Mouse (Mus musculus) liver, embryonic 13.5 days (tissue): ENCODE data around the gene Agbl2. TPM values are rescaled to one million over a fixed set of nuclear protein-coding genes. Genes with fewer than 3 reads are reported as not detected.

Experiments
- ATAC-seq: fragments of 200-750 bp; cut with Nextera tagmentation; 2 replicates; pipeline ENCODE4 v1.8.0; 2017; ENCODE audit warnings: low read depth, mild to moderate bottlenecking, moderate number of reproducible peaks, moderate library complexity
- DNase-seq: peaks from one replicate; pipeline ENCODE4 v3.0.0; 2022
- H3K27ac ChIP-seq: fragments of 300-500 bp; sonication (generic); 2 replicates; pipeline ENCODE4 v1.5.1; 2015; ENCODE audit warnings: moderate library complexity, mild to moderate bottlenecking, inconsistent platforms
- H3K27me3 ChIP-seq: fragments of 300-500 bp; sonication (generic); 2 replicates; pipeline ENCODE4 v1.6.1; 2015; ENCODE audit warnings: mild to moderate bottlenecking, inconsistent platforms
- H3K36me3 ChIP-seq: fragments of 300-500 bp; sonication (generic); 2 replicates; pipeline ENCODE4 v1.6.1; 2015; ENCODE audit warnings: mild to moderate bottlenecking, inconsistent platforms
- H3K4me1 ChIP-seq: fragments of 300-500 bp; sonication (generic); replicated peaks from 2 replicates; pipeline ENCODE4 v1.6.1; 2015; ENCODE audit warnings: inconsistent platforms
- H3K4me2 ChIP-seq: fragments of 300-500 bp; sonication (generic); 2 replicates; pipeline ENCODE4 v1.6.1; 2015; ENCODE audit warnings: inconsistent platforms, mild to moderate bottlenecking, moderate library complexity
- H3K4me3 ChIP-seq: fragments of 300-500 bp; sonication (generic); replicated peaks from 2 replicates; pipeline ENCODE4 v1.5.1; 2015; ENCODE audit warnings: mild to moderate bottlenecking, inconsistent platforms
- H3K9ac ChIP-seq: fragments of 300-500 bp; sonication (generic); 2 replicates; pipeline ENCODE4 v1.6.1; 2015; ENCODE audit warnings: mild to moderate bottlenecking, inconsistent platforms
- H3K9me3 ChIP-seq: fragments of 300-500 bp; sonication (generic); replicated peaks from 2 replicates; pipeline ENCODE4 v1.6.1; 2016; ENCODE audit warnings: inconsistent platforms
- whole genome bisulfite sequencing: fragments of 180-500 bp; shearing (Covaris S2); methylation state at CpG from one replicate; pipeline ENCODE4 v1.1.7; 2015; ENCODE audit not compliant: insufficient replicate concordance; 5-methylcytosine and 5-hydroxymethylcytosine counted together
- polyA plus RNA-seq: library from polyadenylated mRNA; unstranded; fragments of >200 nt; fragmentation: Nextera tagmentation; extraction: Ambion mirVana; gene quantifications from 2 replicates; pipeline ENCODE4 v1.2.1, GENCODE M21; 2015

The Agbl2 gene
- polyA plus RNA-seq, result 0.03 and 0.06 TPM in 2 replicates

DNA sequence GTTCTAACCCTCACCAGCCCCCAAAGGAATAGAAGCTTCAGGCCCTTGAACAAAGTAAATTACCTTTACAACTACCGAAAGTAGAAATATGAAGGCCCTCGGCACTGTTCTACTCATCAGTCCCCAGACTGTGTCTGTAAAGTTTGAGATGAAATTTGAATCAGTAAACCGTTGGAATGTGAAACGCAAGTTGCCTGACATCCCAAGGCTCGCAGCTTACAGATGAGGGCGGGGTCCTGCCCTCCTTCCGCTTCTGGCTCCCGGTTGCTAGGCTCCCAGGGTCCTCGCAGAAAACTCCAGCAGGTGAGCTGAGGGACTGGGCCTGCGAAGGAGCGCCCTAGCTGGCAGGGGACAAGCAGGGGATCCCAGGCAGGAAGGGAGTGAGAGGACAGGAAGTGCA lies at the start of gene Agbl2:
TSS of gene Agbl2 (plus strand) at position 270 of the 400 bp plus-strand sequence.
- Histone ChIP-seq H3K27me3 (peaks cover 29% of the 10 kb centered on the region), H3K4me2 (peak within 1 kb of the TSS; percentile 60), H3K4me1 (peaks cover 12% of the 10 kb centered on the region), H3K9ac (no peak within 1 kb of the TSS), H3K4me3 (peak within 1 kb of the TSS; percentile 48), H3K36me3 (peaks cover 38% of the 10 kb centered on the region), H3K27ac (no peak within 1 kb of the TSS), H3K9me3 (no peaks in the 10 kb centered on the region)
- ATAC-seq, result peak; percentile 26; the same call in 1 of the 2 replicates
- DNase-seq, result no peak
- 6% methylated on average over 11 of the region's 11 CpGs for WGBS

DNA sequence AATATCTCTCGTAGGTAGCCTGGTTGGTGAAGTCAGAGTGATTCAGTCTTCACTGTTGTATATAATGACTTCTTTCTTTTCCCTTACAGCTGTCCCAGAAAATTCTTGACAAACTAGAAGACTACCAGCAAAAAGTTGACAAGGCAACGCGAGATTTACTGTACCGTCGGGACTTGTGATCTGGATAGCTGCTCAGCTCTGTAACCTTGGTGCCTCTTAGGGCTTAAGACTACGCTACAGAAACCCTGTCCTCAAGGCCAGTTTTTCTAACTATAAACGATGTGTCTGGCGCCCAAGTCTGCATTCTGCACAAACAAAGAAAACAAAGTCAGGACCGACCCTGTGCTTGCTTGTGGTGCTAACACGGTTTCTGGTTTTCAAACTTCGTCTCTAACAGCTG lies 47.2 kb upstream of the Agbl2 start:
- H3K4me1 ChIP-seq, result no peaks in the 10 kb centered on the region
- H3K9me3 ChIP-seq, result no peaks in the 10 kb centered on the region
- no peaks in the 10 kb centered on the region for H3K27me3 ChIP-seq
- no peak overlapping the region for H3K4me3 ChIP-seq
- peaks cover 76% of the 10 kb centered on the region for H3K36me3 ChIP-seq
- no peak overlapping the region for H3K4me2 ChIP-seq
- H3K27ac ChIP-seq, result no peak overlapping the region
- H3K9ac ChIP-seq, result no peak overlapping the region
- WGBS, result 91% methylated on average over 11 of the region's 11 CpGs
- no peak for ATAC-seq
- DNase-seq, result no peak

DNA sequence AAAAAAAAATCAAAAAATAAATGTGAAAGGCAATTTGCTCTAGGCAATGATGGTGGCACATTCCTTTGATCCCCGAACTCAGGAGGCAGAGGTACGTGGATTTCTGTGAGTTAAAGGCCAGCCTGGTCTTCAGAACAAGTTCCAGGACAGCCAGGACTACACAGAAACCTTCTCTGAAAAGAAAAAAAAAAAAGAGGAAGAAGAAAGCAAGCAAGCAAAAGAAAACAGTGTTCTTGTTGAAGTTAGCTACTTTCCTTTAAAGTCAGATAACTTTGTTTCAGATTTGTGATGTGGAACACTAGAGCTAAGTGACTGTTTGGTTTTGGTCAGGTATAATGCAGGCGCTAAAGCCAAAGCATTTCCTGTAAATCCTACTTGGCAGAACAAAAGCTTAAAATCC lies 43.7 kb upstream of the Agbl2 start:
- Histone ChIP-seq H3K4me3 (no peak overlapping the region), H3K27ac (no peak overlapping the region), H3K27me3 (no peaks in the 10 kb centered on the region), H3K36me3 (peaks cover 43% of the 10 kb centered on the region), H3K4me1 (no peaks in the 10 kb centered on the region), H3K9ac (no peak overlapping the region), H3K4me2 (no peak overlapping the region), H3K9me3 (no peaks in the 10 kb centered on the region)
- WGBS, result 86% methylated on average over 3 of the region's 3 CpGs
- ATAC-seq, result no peak
- DNase-seq, result no peak

DNA sequence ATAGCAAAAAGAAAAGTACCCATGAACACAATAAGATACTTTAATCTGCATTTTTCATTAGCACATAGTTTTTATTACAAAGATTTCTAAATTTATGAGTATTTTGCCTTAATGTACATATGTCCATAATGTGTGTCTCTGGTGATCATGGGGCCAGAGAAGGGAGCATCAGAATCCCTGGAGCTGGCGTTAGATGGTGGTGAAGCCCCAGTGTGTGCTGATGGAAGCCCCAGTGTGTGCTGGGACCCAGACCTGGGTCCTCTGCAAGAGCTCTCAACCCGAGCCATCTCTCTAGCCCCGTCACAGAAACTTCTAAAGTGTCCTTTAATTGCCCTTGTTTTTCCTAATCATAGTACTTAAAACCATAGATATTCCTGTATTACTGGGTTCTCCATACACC lies 43.2 kb upstream of the Agbl2 start:
- Histone ChIP-seq H3K27me3 (no peaks in the 10 kb centered on the region), H3K9me3 (no peaks in the 10 kb centered on the region), H3K27ac (no peak overlapping the region), H3K9ac (no peak overlapping the region), H3K36me3 (peaks cover 37% of the 10 kb centered on the region), H3K4me2 (no peak overlapping the region), H3K4me3 (no peak overlapping the region), H3K4me1 (peaks cover 3% of the 10 kb centered on the region)
- ATAC-seq (no peak), DNase-seq (no peak)
- 85% methylated on average over 3 of the region's 3 CpGs for WGBS

DNA sequence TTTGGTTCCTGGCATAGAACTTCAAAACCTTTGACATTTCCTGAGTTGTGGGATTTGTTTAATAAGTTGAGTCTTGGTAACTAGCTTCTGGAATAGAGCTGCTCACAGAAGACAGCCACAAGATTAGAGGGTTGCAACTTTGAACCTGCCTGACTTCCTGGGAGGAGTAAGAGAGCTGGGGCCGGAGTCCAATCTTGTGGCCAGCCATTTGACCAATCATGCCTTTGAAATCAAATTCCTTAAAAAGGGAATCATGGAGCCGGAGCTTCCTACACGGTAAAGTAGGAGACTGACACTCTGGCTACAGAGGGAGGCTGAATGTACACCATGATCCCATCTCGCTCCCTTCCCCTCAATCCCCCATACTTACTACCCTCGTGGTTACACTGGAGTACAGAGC lies 42.6 kb upstream of the Agbl2 start:
- no peak overlapping the region for H3K9ac ChIP-seq
- H3K4me3 ChIP-seq, result no peak overlapping the region
- H3K36me3 ChIP-seq, result peaks cover 31% of the 10 kb centered on the region
- H3K4me1 ChIP-seq, result peaks cover 7% of the 10 kb centered on the region
- H3K9me3 ChIP-seq, result no peaks in the 10 kb centered on the region
- ATAC-seq (no peak), DNase-seq (no peak)
- H3K27me3 ChIP-seq, result no peaks in the 10 kb centered on the region
- WGBS, result 80% methylated on average over 5 of the region's 5 CpGs
- H3K4me2 ChIP-seq, result no peak overlapping the region
- H3K27ac ChIP-seq, result no peak overlapping the region

DNA sequence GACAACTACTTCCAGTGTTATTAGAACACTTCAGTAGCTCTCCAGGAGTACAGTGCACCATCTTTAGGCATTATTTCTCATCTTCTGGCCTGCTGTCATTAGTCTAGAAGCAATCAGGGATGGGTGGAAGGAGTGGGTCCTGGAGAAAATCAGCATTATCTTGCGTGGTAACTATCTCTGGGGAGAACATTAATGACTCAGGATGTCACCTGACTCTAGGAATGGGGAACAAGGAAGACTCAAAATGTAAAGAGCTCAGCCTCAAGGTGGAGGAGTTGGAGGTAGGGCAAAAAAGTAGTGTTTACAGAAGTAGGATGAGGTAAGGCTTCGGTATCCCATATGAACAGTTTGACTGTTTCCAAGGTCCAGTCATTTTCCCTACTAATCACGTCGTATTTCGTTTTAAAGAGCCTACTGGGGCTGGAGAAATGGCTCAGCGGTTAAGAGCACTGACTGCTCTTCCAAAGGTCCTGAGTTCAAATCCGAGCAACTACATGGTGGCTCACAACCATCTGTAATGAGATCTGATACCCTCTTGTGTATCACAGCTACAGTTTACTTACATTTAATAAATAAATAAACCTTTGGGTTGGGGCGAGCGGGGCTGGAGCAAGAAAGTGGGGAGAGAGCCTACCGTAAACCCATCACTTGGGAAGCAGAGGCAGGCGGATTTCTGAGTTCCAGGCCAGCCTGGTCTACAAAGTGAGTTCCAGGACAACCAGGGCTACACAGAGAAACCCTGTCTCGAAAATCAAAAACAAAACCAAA lies 38.1 kb upstream of the Agbl2 start:
- DNase-seq (no peak), ATAC-seq (no peak)
- Histone ChIP-seq H3K4me2 (peak overlapping the region; percentile 76), H3K36me3 (peaks cover 23% of the 10 kb centered on the region), H3K27ac (peak overlapping the region; percentile 74), H3K9ac (peak overlapping the region; percentile 63), H3K27me3 (no peaks in the 10 kb centered on the region), H3K4me3 (peak overlapping the region; percentile 52), H3K9me3 (no peaks in the 10 kb centered on the region), H3K4me1 (peaks cover 34% of the 10 kb centered on the region)
- 43% methylated on average over 12 of the region's 12 CpGs for WGBS

DNA sequence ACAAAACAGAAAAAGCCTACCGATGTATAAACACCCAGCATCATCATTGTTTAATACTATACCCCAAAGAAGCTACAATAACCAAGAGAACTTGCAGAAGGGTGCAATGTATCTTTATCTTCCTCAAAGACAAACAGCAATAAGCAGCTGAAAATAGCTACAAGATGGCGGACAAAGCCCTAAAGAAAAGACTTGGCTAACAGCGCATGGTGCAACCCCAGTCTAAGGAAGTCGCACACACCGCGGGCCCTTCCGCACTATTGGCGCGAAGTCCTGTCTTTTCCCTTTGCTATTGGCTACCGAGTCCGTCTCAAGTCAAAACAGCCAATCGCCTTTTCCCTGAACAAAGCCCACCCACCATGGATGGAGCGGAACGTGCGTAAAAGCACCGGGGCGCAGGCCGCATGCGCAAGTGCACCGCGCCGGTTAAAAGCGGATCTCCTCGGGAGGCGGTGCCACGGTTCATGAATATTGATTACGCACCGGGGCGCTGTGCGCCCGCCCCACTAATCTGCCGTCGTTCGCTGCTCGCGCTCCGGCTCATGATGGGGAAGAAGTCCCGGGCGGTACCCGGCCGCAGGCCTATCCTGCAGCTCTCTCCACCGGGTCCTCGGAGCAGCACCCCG lies 37.4 kb upstream of the Agbl2 start, which contains the start of gene Fnbp4:
TSS of gene Fnbp4 (plus strand) at position 318 of the 626 bp plus-strand sequence.
- H3K27me3 ChIP-seq, result no peaks in the 10 kb centered on the region
- H3K9ac ChIP-seq, result peak within 1 kb of the TSS; percentile 96
- peak within 1 kb of the TSS; percentile 93 for H3K27ac ChIP-seq
- ATAC-seq, result peak; percentile 97
- H3K36me3 ChIP-seq, result peaks cover 30% of the 10 kb centered on the region
- WGBS, result under 1% methylated on average over 44 of the region's 44 CpGs
- no peaks in the 10 kb centered on the region for H3K9me3 ChIP-seq
- DNase-seq, result peak; percentile 98
- H3K4me1 ChIP-seq, result peaks cover 41% of the 10 kb centered on the region
- peak within 1 kb of the TSS; percentile 87 for H3K4me3 ChIP-seq
- peak within 1 kb of the TSS; percentile 77 for H3K4me2 ChIP-seq

DNA sequence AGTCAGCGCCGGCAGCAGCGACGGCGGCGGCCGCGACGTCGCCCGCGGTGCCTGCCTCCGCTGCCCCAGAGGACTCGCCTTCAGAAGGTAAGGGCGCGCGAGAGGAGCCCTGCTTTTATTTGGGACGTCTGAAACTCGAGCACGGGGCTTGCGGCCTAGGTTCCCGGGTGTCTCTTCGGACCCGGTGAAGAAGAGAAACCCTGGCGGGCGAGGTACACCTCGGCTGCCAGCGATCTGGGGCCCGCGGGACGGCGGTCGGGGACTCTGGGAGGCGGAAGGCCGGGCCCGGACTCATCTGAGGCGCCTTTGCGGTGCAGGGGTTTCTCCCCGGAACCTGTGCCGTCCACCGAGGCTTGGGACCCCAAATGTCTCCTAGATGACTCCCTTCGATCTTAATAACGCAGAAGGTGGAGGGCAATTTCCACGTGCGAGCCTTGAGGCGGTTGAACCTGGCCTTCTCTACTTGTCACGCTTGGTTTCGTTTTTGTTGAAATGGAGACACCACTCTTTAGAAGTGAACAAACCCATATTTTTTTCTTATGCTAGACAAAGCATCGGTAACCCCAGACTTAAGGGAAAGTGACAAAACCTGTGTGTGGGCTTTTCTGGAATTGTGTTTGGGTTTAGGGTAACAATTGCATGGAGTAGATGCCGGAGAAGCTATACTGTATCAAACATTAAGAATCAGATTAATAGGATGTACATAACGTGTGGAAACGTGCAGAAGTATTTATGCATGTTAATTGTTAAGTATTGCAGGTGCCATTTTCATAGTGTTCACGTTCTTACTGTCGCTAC lies 36.6 kb upstream of the Agbl2 start:
- no peaks in the 10 kb centered on the region for H3K9me3 ChIP-seq
- ATAC-seq, result peak; percentile 42
- H3K27me3 ChIP-seq, result no peaks in the 10 kb centered on the region
- peak overlapping the region; percentile 87 for H3K4me3 ChIP-seq
- peak overlapping the region; percentile 93 for H3K27ac ChIP-seq
- no peak for DNase-seq
- peaks cover 37% of the 10 kb centered on the region for H3K36me3 ChIP-seq
- H3K9ac ChIP-seq, result peak overlapping the region; percentile 96
- H3K4me1 ChIP-seq, result peaks cover 41% of the 10 kb centered on the region
- under 1% methylated on average over 54 of the region's 54 CpGs for WGBS
- peak overlapping the region; percentile 77 for H3K4me2 ChIP-seq

DNA sequence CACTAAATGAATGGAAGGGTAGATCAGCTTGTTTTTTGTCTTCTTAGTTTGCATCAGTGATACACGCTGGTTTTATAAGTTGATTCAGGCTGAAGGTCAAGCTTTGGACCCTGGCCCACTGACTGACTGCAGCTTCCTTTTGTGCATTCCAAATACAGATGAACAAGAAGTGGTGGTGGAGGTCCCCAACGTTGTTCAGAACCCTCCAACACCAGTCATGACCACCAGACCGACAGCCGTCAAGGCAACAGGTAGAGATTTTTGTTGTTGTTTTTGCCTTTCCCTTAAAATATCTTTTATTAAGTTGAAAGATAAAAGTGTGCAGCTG lies 36.0 kb upstream of the Agbl2 start:
- WGBS, result 7% methylated on average over 4 of the region's 4 CpGs
- Histone ChIP-seq H3K9ac (peak overlapping the region; percentile 96), H3K36me3 (peaks cover 42% of the 10 kb centered on the region), H3K4me2 (peak overlapping the region; percentile 77), H3K9me3 (no peaks in the 10 kb centered on the region), H3K27me3 (no peaks in the 10 kb centered on the region), H3K4me3 (peak overlapping the region; percentile 87), H3K4me1 (peaks cover 41% of the 10 kb centered on the region), H3K27ac (peak overlapping the region; percentile 93)
- no peak for DNase-seq
- ATAC-seq, result no peak

DNA sequence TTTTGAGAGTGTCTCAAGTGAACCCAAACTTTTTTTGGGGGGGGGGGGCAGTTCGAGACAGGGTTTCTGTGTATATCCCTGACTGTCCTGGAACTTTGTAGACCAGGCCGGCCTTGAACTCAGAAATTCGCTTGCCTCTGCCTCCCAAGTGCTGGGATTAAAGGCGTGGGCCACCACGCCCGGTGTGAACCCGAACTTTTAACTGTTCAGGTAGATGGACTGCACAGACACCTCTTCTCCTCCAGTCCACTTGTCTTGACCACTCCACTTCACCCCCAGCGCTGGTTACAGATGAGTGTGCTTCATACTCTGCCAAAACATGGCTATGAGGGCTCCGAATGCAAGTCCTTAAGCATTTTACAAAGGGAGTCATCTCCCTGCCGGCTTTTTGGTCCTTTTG lies 35.4 kb upstream of the Agbl2 start:
- peak overlapping the region; percentile 96 for H3K9ac ChIP-seq
- ATAC-seq, result no peak
- peak overlapping the region; percentile 77 for H3K4me2 ChIP-seq
- peaks cover 41% of the 10 kb centered on the region for H3K4me1 ChIP-seq
- H3K36me3 ChIP-seq, result peaks cover 48% of the 10 kb centered on the region
- peak overlapping the region; percentile 87 for H3K4me3 ChIP-seq
- H3K27me3 ChIP-seq, result no peaks in the 10 kb centered on the region
- H3K9me3 ChIP-seq, result no peaks in the 10 kb centered on the region
- WGBS, result 74% methylated on average over 10 of the region's 10 CpGs
- no peak for DNase-seq
- H3K27ac ChIP-seq, result no peak overlapping the region
